Mouse (Mus musculus) kidney, adult 2 months (tissue): Measurements from ENCODE around the gene Bach2.

Experiments used
- CTCF ChIP-seq: fragments of 200-500 bp; conservative IDR thresholded peaks from 2 replicates; pipeline ENCODE4 v1.5.1; 2011; ENCODE audit warnings: low read depth, mild to moderate bottlenecking, control low read depth, low read length, moderate library complexity, mixed read lengths; ENCODE audit not compliant: insufficient read depth, insufficient read length
- POLR2A ChIP-seq: fragments of 200-500 bp; IDR thresholded peaks from one replicate; pipeline ENCODE4 v1.6.1; 2011; ENCODE audit warnings: low read depth, low read length, control low read depth

- TF ChIP-seq POLR2A: no peak
- TF ChIP-seq CTCF: no peak
Measured at GRCm38 (mm10) chr4:32218371-32218770, 20.2 kb upstream of the Bach2 start.
